Mouse (Mus musculus): ENCODE measurements at regions not wholly inside any gene's neighbourhood (a gene's known extent, or its start where the extent isn't known, plus 50 kb on each side); places are given as distances from the start of the nearest gene placed in this dataset.

DNA sequence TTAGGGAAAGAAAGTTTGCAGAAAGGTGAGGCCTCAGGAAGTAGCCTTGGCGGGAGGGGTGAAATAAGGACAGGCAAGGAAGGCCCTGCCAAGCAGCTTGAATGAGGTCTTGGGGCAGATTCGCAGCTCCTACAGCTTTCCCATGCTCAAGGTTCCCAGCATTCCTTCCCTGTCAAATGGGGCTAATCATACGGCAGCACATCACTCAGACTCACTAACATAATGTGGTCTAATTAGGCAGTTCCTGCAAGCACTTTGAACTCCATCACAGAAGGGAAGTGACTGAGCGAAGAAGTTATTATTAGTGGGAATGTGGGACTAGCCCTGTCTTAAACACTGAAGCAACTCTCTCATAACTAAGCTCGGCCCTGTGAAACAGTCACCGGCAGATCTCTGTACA, 87.1 kb upstream of the Gm10260 start:
- DNase-seq (ENCODE audit: low spot score) = no peak

DNA sequence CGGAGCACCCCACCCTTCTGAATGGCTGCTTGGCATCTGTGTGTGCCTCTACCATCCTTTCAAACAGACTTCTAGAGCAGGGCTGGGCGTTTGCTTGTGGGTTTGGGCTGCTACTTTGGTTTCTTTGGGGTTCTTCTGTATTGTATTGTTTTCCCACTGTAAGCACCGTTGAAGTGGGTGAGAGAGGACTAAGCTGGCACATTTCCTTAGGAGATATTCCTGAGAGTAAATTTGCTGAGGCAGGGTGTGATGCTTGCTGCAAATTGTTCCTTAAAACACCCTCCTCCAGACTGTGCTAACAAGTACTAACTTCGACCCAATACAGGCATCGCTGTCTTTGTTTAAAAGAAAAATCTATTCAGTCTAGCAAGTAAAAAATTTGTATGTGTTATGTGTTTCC, 84.7 kb upstream of the Gm10260 start:
- DNase-seq (ENCODE audit: low spot score) = no peak

DNA sequence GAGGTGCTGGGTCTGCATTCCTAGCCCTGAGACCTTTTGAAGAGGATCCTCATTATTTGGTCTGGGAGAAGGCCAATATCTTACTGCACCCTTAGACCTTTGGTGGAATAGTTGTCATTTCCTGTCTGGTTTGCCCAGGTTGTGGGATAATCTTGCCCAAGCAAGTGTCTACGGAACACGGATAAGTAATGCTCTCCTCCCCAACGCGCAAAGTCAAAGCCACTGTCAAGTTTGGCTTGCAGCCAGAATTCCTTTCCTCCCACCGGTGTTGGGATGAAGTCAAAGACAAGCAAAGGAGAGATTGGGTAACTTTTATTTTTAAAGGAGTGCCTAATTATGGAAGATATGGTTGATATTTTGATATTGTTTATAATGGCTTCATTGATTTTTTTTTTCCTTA, 82.4 kb upstream of the Gm10260 start:
- no peak for DNase-seq (ENCODE audit: low spot score)

DNA sequence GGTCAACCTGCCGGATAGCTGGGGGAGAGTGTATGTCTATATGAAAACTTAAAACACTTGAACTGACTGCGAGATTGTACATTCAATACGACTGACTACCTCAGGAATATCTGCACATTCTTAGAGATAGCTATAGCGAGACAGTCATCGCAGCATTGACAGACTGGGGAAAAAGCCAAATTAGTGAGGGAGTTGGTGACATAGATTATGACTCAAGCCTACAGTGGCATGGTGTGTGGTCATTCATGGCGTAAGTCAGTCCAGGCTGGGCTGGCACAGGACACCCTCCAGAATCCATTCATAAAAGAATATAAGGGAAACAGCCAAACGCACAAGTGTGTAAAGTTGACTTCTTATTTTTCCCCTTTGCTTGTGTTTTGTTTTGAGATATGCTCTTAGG, 81.1 kb upstream of the Gm10260 start:
- no peak for DNase-seq (ENCODE audit: low spot score)

DNA sequence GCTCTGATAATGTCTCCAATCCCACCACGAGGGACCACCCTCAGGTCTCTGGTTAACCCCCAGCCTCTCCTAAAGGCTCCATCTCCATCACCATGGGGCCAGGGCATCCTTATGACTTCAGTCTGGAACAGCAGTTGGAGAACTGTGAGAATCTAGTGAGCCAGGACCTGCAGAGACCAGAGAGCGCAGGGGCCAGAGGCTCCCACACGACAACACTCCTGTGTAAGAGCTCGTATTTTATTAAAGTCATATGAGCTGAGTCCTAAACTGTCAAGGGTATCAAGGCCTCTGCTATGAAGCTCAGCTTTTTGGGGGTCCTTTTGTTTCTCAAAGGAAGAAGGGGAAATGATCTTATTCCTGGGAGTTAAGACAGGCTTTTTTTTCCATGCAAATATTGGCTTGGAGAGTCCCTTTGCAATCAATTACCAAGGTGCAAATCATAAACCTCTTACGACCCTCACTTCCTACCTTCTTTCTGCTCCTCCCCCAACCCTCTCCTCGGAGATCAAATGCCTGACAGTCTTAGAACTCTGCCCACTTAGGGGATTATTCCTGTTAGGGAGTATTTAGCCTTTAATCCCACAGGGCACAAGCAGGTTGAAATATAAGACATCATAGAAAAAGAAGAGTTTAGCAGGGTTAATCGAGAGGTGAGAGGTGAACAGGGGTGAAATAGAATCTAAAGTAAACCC, 79.3 kb upstream of the Gm10260 start:
- no peak for DNase-seq (ENCODE audit: low spot score)

DNA sequence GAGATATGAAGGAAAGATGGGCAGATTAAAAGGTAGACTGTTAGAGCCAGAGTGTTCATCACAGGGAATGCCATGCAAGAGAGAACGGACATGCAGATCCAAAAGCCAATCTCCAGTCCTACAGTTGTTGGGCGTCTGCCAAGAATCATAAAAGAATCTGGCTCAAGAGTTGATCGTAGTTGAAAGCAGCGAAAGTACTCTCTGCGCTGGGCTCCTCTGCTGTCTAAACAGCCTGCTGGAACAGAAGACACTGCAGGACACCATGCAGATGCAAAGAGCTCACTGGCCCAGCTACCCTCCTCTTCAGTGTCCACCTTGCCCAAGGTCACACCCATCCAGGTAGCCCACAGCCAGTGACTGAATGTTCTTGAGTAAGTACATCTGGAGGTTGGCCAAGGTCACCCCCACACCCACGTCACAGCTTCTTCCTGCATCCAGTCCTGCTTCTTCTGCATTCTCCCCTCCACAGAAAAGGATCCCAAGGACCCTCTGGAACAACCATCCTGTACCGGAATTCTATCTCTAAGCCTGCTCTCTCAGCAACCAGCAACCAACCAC, 77.1 kb upstream of the Gm10260 start:
- peak; percentile 41 for DNase-seq (ENCODE audit: low spot score)

DNA sequence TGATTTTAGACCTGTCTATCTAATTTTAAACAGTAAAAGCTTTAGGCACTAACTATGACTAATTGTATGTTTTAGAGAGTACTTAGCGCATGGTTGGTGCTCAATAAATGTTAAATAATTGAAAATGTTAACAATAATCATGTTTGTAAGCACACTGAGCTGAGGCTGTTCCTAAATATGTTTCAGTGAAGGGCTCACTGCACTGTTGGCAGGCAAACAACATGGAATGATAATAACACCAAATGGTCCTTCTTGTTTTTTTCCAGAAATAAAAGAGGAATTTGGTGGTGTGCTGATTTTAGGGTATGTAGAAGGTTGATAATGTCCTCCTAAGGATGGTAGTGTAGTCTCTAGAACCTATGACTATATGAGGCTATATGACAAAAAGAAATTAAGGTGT, 72.0 kb upstream of the Gm10260 start:
- no peak for DNase-seq (ENCODE audit: low spot score)

DNA sequence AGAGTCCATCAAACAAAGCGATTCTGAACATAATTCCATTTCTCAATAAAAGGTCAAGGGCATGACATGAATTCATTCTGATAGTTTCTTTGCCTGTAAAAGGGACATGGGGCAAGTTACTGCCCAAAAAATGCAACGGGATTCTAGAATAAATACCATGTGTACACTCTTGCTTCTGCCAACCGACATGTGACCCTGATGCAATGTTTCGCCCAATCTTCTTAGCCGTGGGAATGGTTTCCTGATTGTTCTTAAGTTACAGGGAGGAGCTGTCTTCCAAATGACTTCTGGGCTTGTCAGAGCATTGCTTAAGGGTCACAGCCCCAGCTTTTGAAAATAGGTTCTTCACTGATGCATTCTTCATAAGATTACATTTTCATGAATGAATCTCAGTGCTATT, 71.4 kb upstream of the Gm10260 start:
- DNase-seq (ENCODE audit: low spot score) = no peak

DNA sequence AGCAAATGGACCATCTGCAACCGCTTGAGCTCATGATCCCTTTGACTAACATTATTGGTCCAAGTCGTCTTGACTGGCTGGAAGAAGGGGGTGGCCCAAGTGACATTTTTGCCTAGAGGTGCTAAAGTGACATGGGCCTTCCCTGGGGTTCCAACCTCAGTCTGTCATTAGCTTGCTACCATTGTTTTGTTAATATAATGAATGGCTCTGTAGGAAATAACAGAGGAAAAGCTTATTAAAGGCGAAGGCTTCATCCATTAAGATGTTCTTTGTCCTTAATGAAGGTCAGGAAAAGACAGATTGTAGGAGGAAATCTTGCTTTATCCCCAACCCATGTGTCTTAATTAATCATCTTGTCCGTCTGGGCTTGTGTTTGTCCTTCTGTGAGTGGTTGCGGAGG, 69.1 kb upstream of the Gm10260 start:
- DNase-seq (ENCODE audit: low spot score) = no peak

DNA sequence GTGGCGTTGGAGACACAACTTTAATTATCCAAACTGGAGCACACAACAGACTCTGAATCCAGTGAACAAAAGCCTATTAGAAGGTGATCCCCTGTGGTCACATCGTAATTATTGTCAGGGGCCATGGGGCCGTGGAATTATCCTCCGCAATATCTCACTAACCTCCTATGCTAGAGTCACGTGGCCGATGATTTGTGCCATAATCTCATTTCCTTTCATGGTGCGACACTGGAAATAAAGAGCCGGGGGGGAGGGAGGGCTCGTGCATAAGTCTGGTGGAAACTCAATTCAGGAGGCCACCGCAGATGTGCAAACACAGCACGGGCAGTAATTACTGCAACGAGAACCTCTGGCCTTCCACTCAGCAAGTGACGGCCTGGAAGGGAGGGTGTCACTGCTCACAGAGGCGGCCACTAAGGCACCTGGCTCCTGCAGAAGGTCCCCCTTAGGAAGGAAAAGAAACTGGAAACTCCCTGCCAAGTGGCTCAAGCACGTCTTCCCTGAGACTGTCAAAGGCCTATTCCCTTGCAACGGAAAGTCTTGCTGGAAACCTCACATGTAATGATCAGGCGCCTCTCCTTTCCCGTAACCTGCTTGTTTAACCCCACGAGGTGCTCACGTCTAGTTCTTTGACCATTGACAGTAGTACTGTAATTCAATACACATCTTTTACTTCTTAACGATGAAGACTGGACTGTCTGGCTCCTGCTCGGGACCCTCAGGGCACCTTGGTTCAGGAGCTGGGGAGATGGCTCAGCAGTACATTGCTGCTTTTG, 65.6 kb upstream of the Gm10260 start:
- no peak for DNase-seq (ENCODE audit: low spot score)

DNA sequence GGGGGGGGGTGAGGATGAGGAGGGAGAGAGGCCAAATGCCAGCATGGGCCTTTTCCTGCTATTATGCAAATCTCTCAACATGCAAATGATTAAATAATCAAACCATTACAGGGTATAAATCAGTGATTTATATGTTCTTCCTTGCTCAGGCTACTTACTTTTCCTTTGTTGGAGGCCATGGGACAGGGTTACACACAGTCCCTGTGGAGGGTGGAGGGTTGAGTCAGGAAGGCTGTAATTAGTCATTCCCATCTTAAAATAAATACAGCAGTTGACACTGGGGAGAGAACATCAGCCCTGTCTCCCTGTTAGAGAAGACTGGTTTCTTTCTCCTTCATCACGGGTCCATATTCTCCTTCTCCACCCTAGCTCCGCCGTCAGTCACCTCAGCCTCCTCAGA, 64.9 kb upstream of the Gm10260 start:
- no peak for DNase-seq (ENCODE audit: low spot score)

DNA sequence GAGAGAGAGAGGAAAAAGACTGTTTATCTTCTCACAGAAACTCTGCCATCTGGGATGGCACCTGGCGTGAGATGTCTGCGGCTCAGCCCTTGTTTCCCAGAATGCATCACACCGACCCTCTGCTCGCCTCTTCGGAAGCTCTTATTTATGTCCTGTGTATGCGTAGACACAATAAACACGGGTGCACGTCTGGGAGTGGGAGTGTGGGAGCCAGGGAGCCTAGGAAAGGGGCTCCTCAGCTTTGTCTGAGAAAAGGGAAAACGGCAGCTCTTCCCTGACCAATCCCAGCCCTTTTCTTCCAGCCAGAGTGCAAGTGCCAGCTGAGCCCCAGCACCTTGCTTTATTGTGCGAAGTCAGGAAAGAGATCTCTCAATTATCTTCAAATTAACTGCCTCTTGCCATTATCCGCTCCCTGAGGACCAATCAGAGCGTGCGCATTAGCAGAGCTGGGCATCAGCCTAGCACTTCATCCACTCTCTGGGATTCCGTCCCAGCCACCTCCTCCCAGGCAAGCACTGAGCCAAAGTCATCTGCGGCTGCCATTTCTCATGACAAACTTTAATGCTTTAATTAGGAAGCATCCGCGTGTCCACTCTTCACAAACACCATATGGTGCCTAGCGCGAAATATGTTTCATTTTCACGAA, 63.8 kb upstream of the Gm10260 start:
- DNase-seq (ENCODE audit: low spot score) = peak; percentile 20

DNA sequence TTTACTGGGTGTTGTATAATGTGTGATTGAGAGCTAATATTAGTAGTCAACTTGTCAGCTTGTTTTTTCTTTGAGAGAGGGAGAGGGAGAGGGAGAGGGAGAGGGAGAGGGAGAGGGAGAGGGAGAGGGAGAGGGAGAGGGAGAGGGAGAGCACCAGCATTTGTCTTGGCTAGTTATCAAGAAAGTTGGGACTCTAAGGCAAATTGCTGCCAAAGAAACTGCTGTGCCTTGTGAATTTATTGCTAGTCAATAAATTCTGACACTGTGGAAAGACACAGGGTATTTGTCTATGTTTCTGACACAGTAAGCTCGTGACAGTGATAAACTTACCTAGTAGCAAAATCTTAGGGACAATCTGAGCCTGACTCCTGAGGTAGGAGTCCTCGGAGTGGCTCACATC, 61.2 kb upstream of the Gm10260 start:
- DNase-seq (ENCODE audit: low spot score) = no peak

DNA sequence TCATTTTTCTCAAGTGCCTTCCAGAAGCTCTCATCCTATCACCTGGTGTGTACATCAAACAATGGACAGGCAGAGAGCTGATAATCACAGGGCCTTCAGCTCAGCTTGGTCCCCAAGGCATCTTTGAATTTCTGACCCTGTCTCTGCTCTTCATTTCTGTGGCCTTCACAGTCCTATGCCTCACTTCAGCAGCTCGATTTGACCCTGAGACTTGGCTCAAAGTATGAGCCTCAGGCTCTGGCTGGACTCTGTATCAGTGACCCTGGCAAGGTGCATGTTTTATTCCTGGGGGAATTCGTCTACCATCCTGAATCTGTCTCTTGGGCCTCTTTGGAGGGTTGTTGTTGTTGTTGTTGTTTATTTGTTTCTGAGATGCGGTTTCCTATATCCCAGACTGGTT, 60.6 kb upstream of the Gm10260 start:
- DNase-seq (ENCODE audit: low spot score) = no peak

DNA sequence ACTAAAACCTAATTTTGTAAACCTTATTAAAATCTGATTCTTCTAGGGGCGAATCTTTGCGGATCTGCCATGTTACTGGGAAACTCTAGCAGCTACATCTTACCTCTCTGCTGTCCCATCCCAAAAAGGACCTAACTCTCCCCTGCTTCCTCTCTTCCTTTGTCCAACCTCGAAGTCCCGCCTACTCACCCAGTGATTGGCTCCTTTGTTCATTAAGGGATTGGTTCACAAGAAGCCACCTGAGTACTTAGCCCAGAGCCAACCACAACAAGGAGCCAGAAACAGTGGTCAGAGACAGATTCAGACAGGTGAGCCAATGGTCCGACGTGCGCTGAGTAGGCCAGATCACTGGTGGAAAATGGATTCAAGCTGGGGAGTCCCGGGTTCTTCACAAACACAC, 60.0 kb upstream of the Gm10260 start:
- DNase-seq (ENCODE audit: low spot score) = no peak

DNA sequence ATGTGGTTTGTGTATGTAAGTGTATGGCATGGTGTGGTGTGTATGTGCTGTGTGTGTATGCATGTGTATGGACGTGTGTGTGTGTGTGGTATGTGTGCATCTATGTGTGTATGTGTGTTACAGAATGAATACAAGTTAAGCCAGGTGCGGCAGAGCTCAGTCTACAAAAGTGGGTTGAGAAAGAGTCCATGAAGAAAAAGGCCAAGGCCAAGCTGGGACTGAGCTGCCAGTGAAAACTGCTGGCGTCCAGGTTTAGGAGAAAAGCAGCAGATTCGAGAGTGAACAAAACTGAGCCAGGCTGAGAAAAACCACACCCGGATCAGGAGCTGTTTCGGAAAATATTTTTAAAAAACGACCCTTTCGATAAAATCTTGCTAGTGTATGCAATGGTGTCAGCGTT, 58.6 kb upstream of the Gm10260 start:
- DNase-seq (ENCODE audit: low spot score) = no peak

DNA sequence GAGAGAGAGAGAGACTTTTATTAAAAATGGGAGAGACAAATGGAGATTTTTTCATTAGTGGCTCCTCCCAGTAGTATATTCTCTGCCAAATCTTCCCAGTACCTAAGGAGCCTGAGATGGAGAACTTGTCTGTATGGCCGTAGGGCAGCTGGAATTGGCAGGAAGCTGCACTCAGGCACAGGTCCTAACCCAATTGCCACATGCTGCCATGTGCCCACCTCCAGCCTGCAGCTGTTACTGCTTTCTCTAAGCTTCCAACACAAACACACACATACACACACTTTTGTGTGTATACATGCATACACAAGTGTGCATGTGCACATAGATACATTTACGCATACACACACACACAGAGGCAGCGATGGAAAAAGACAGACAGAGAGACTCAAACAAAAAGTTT, 56.5 kb upstream of the Gm10260 start:
- no peak for DNase-seq (ENCODE audit: low spot score)
